Mouse (Mus musculus): ENCODE data around the gene Ephb1.

- TF ChIP-seq USF1 (IDR thresholded peaks at IDR 0.05; ENCODE audit: low read depth) (no peak), CTCF (IDR thresholded peaks at IDR 0.05; ENCODE audit: control insufficient read depth, insufficient read depth, insufficient read length) (no peak), MAX (IDR thresholded peaks at IDR 0.05) (no peak), MYOG (IDR thresholded peaks at IDR 0.05; ENCODE audit: control insufficient read depth, extremely low read depth, insufficient read length) (no peak), CEBPB (IDR thresholded peaks at IDR 0.05; ENCODE audit: low read depth) (no peak), MYOD1 (IDR thresholded peaks at IDR 0.05; ENCODE audit: control insufficient read depth, insufficient read length, low read depth) (no peak), FOSL1 (IDR thresholded peaks at IDR 0.05; ENCODE audit: insufficient read depth, low read length, poor library complexity, severe bottlenecking) (no peak)
Measured at GRCm38 (mm10) chr9:102241546-102241945, 112.9 kb downstream of the Ephb1 start.
